Mouse (Mus musculus) limb, embryonic 12.5 days (tissue): ENCODE measurements around the gene Brca1. TPM values are rescaled to one million over a fixed set of nuclear protein-coding genes. Genes with fewer than 3 reads are reported as not detected.

Experiments used
- ATAC-seq: fragments of 200-750 bp; cut with Nextera tagmentation; 2 replicates; pipeline ENCODE4 v1.8.0; 2017; ENCODE audit warnings: low read depth, moderate TSS enrichment; ENCODE audit not compliant: insufficient number of reproducible peaks, insufficient read depth, low FRiP score, low TSS enrichment
- H3K27ac ChIP-seq: fragments of 300-500 bp; sonication (generic); 2 replicates; pipeline ENCODE4 v1.5.1; 2016; ENCODE audit warnings: mild to moderate bottlenecking, moderate library complexity
- H3K27me3 ChIP-seq: fragments of 300-500 bp; sonication (generic); 2 replicates; pipeline ENCODE4 v1.6.1; 2016; ENCODE audit warnings: mild to moderate bottlenecking, moderate library complexity
- H3K36me3 ChIP-seq: fragments of 300-500 bp; sonication (generic); 2 replicates; pipeline ENCODE4 v1.6.1; 2016; ENCODE audit warnings: mild to moderate bottlenecking, moderate library complexity
- H3K4me1 ChIP-seq: fragments of 300-500 bp; sonication (generic); replicated peaks from 2 replicates; pipeline ENCODE4 v1.6.1; 2016
- H3K4me2 ChIP-seq: fragments of 300-500 bp; sonication (generic); 2 replicates; pipeline ENCODE4 v1.6.1; 2016; ENCODE audit warnings: mild to moderate bottlenecking, moderate library complexity
- H3K4me3 ChIP-seq: fragments of 300-500 bp; sonication (generic); replicated peaks from 2 replicates; pipeline ENCODE4 v1.5.1; 2016; ENCODE audit warnings: mild to moderate bottlenecking
- H3K9ac ChIP-seq: fragments of 300-500 bp; sonication (generic); replicated peaks from 2 replicates; pipeline ENCODE4 v1.6.1; 2016; ENCODE audit warnings: mild to moderate bottlenecking, moderate library complexity
- H3K9me3 ChIP-seq: fragments of 300-500 bp; sonication (generic); 2 replicates; pipeline ENCODE4 v1.6.1; 2016; ENCODE audit warnings: mild to moderate bottlenecking, moderate library complexity
- WGBS: fragments of 180-500 bp; shearing (Covaris S2); methylation state at CpG from one replicate; pipeline ENCODE4 v1.1.7; 2016; 5-methylcytosine and 5-hydroxymethylcytosine counted together
- polyA plus RNA-seq: library from polyadenylated mRNA; unstranded; fragments of >200 nt; fragmentation: Nextera tagmentation; extraction: Ambion mirVana; gene quantifications from 2 replicates; pipeline ENCODE4 v1.2.1, GENCODE M21; 2016

The Brca1 gene
- polyA plus RNA-seq, 1 experiment from 2014 or later: 19.0 TPM

DNA sequence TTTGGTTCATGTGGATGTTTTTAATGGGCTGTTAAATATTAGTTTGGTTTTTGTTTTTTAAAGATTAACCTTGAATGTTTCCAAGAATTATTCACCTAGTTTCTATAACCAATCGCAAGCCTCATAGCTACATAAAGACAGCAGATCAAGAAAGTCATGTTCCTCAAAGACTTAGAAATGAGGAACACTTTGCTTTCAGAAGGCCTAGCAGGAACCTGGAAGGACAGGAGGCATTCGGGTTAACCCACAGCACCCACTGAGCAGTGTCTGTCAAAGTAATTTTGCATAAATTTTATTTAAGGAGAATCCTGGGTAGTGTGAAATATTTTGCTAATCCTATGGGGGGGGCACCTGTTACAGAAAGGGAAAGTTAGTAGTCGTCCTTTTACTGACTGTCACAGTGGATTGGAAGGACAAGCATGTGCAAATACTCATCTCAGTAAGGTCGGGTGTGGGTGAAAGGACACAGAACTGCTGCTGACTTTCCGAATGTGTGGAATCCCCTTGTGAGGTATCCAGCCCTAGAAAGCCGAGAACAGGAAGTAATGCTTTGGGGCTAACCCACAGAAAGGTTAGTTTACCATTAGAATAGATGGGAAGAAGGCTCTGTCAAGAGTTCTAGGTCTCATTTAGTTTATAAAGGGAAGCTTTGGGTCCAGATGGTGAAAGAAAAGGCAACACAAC is 29.5 kb upstream of the Brca1 start:
- Histone ChIP-seq H3K27me3 (no peaks in the 10 kb centered on the region), H3K4me3 (no peak overlapping the region), H3K9ac (no peak overlapping the region), H3K27ac (no peak overlapping the region), H3K9me3 (no peaks in the 10 kb centered on the region), H3K4me2 (no peak overlapping the region), H3K4me1 (peaks cover 9% of the 10 kb centered on the region), H3K36me3 (peaks cover 51% of the 10 kb centered on the region)
- no peak for ATAC-seq
- 75% methylated on average over 6 of the region's 6 CpGs for WGBS

DNA sequence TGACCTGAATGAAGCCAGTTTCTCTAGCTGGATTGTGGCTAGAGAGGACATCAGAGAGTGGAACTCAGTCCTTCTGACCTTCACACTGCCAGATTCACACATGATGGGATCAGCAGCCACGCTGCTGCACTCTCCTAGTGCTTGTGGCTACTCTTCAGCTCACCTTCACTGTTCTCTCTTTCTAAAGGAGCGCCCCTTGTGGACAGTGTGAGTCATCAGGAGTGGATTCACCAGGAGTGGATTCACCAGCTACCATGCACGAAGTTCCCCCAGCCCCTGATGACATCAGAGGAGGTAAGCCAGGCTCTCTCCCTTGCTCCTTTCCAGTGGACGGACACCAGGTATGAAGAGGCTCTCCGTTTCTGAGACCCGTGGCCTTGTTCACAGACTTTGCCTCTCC is 24.4 kb upstream of the Brca1 start:
- Histone ChIP-seq H3K27ac (no peak overlapping the region), H3K36me3 (peaks cover 98% of the 10 kb centered on the region), H3K4me2 (no peak overlapping the region), H3K27me3 (no peaks in the 10 kb centered on the region), H3K9me3 (no peaks in the 10 kb centered on the region), H3K9ac (no peak overlapping the region), H3K4me1 (no peaks in the 10 kb centered on the region), H3K4me3 (no peak overlapping the region)
- no peak for ATAC-seq
- WGBS: 74% methylated on average over 6 of the region's 6 CpGs

DNA sequence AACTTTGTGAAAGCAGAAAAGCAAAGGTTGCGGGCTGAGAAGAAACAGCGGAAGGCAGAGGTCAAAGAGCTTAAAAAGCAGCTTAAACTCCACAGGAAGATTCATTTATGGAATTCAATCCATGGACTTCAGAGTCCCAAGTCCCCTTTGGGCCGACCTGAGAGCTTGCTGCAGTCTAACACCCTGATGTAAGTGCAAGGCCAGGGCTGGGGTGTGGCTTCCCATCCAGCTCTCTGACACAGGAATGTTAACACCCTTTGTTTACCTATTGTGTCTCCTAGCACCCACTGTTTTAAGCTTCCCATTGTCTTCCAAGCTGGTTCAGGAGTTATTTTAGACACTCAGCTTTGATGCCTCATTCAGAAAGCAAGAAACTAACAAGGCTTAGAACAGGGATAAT is 16.7 kb upstream of the Brca1 start:
- Histone ChIP-seq H3K4me1 (no peaks in the 10 kb centered on the region), H3K4me3 (no peak overlapping the region), H3K36me3 (peaks cover 92% of the 10 kb centered on the region), H3K27ac (no peak overlapping the region), H3K27me3 (no peaks in the 10 kb centered on the region), H3K9ac (no peak overlapping the region), H3K9me3 (no peaks in the 10 kb centered on the region), H3K4me2 (no peak overlapping the region)
- ATAC-seq: no peak
- 88% methylated on average over 3 of the region's 3 CpGs for WGBS

DNA sequence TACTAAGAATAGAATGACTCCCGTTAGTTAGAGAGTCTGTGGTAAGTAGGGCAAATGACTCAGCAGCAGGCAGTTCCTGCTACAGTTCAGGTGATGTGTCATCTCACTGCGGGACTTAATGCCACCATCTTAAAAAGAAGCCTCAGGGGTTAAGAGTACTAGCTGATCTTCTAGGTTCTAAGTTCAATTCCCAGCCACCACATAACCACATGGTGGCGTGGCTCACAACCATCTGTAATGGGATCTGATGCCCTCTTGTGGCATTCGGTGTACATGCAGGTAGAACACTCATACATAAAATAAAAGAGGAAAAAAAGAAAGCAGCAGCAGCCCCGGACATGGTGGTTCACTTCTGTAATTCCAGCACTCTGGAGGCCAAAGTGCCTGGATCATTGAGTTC is 10.6 kb upstream of the Brca1 start:
- Histone ChIP-seq H3K27ac (no peak overlapping the region), H3K4me3 (no peak overlapping the region), H3K4me1 (no peaks in the 10 kb centered on the region), H3K36me3 (peaks cover 85% of the 10 kb centered on the region), H3K9ac (no peak overlapping the region), H3K27me3 (no peaks in the 10 kb centered on the region), H3K9me3 (no peaks in the 10 kb centered on the region), H3K4me2 (no peak overlapping the region)
- no peak for ATAC-seq
- WGBS: 42% methylated on average over 5 of the region's 5 CpGs

DNA sequence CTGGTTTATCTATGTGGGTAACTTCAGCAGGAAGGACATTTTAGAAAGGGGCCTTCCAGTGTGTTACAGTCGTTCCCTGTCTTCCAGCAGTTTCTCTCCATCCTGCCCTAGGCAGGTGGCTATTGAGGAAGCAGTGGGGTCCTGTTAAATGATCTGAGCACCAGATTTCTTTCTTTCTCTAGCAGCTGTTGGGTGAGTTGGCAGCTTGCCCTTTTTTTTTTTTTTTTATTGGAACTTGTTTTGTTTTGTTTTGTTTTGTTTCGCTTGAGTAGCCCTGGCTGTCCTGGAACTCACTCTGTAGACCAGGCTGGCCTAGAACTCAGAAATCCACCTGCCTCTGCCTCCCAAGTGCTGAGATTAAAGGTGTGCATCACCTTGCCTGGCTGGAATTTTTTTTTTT is 5.2 kb upstream of the Brca1 start:
- Histone ChIP-seq H3K4me1 (peaks cover 20% of the 10 kb centered on the region), H3K9me3 (no peaks in the 10 kb centered on the region), H3K4me2 (no peak overlapping the region), H3K27ac (no peak overlapping the region), H3K9ac (no peak overlapping the region), H3K27me3 (no peaks in the 10 kb centered on the region), H3K4me3 (no peak overlapping the region), H3K36me3 (peaks cover 63% of the 10 kb centered on the region)
- WGBS: 90% methylated on average over 2 of the region's 2 CpGs
- no peak for ATAC-seq

DNA sequence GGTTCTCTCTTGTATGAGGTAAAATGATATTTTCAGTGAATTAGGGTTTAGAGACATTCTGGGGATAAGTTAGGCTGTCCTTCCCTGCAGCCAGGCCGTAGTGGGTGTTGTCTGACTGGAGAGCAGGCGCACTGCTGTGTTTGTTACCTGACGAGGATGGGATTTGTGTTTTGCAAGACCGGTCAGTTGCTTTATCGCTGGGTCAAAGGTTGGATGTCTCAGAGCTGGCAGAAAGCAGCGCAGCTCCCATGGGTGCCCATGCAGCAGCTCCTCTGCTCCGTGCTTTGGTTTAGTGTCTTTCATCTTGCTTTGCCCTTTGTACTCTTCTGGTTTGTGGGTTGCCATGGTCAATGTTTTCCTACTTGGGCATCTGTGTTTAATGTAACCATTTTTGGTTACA is 4.8 kb upstream of the Brca1 start:
- 92% methylated on average over 7 of the region's 7 CpGs for WGBS
- no peak overlapping the region for H3K9ac ChIP-seq
- H3K4me1 ChIP-seq: peaks cover 20% of the 10 kb centered on the region
- no peak overlapping the region for H3K27ac ChIP-seq
- no peaks in the 10 kb centered on the region for H3K27me3 ChIP-seq
- no peaks in the 10 kb centered on the region for H3K9me3 ChIP-seq
- H3K4me2 ChIP-seq: no peak overlapping the region
- H3K36me3 ChIP-seq: peaks cover 62% of the 10 kb centered on the region
- no peak overlapping the region for H3K4me3 ChIP-seq
- no peak for ATAC-seq

DNA sequence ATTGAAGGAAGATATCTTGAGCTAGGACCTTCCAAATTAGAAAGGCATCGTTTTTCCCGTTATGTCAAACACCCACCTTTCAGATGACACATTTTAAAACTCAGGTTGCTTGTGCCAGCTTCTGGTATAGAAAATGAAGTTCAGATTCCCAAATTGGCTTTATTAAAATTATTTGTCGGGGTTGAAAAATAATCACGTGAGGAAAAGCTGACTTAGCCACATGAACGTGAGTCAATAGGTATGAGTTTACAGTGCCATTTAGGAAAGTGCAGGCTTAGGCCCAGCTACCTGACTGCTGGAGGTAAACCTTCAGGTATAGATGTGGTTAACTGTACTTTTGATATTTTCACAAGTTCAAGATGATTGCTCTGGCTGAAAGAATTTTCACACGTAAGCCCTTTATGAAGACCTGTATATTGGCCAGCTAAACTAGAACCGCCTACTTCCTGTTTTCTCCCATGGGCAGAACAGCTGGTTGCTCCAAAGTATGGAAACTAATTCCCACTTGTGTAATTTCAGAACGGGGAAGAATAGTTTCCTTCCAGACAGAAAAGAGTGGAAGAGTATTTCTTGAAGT is 1.7 kb upstream of the Brca1 start:
- Histone ChIP-seq H3K27ac (peak overlapping the region; percentile 89), H3K4me3 (peak overlapping the region; percentile 77), H3K36me3 (peaks cover 41% of the 10 kb centered on the region), H3K9me3 (no peaks in the 10 kb centered on the region), H3K9ac (peak overlapping the region; percentile 80), H3K4me2 (peak overlapping the region; percentile 85), H3K27me3 (no peaks in the 10 kb centered on the region), H3K4me1 (peaks cover 28% of the 10 kb centered on the region)
- ATAC-seq: no peak
- 14% methylated on average over 8 of the region's 8 CpGs for WGBS

DNA sequence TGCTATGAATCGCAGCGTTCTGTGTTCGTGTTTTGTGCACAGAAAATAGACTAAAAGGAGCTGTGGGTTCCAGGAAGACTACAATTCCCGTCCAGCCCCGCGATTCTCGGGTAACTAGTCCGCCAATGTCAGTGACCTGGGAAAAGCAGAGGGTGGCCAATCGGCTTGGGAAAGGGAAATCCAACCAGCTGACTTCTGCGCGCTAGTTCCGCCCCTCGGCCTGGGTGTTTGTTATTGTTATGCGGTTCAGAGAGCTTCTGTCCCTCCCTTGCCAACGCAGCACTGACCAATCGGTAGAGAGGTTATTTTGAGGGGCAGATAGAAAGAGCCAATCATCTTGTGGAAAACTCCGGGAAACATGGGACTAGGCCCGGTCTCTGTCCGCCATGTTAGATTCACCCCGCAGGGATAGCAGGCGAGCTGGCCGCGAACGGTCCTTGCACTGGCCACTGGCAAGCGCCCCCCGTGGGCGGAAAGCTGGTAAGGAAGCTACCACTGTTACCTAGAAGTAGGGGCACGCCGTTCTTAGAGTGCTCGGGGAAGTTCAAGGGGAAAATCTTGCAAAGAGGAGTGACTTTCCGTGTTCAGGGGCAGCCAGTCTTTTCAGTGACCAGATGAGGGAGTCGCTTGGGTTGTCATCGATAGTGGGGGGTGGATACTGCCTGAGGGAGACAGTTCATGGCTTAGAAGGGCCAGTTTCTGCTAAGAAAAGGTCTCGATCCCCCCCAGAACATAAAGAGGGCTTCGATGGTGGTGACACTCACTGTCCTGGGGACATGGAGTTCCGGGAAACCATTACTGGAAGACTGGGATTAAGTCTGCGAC is 933 bp upstream of the Brca1 start:
- Histone ChIP-seq H3K27ac (peak overlapping the region; percentile 89), H3K36me3 (peaks cover 41% of the 10 kb centered on the region), H3K9ac (peak overlapping the region; percentile 80), H3K4me1 (peaks cover 28% of the 10 kb centered on the region), H3K4me3 (peak overlapping the region; percentile 77), H3K27me3 (no peaks in the 10 kb centered on the region), H3K9me3 (no peaks in the 10 kb centered on the region), H3K4me2 (peak overlapping the region; percentile 85)
- under 1% methylated on average over 37 of the region's 37 CpGs for WGBS
- ATAC-seq: peak; percentile 97

DNA sequence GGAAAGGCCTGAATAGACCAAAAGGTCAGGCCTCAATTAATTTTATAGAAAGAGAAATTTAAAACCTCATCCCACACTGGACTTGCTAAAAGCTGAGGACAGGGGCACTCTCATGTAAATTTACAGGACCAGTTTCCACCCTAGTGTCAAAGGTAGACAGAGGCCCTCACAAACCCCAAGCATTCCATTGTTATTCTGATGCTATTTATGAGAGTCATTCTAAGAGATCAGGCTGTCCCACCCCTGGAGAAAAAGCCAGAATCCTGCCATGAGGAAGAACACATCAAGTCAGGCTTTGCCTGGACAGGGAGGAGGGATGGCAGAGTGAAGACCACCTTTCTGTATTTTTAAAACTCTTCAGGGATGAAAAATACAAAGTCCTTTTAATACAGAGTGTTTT is 3.2 kb downstream of the Brca1 start:
- no peak overlapping the region for H3K27ac ChIP-seq
- peaks cover 32% of the 10 kb centered on the region for H3K36me3 ChIP-seq
- ATAC-seq: no peak
- H3K27me3 ChIP-seq: no peaks in the 10 kb centered on the region
- no peak overlapping the region for H3K4me3 ChIP-seq
- H3K9me3 ChIP-seq: no peaks in the 10 kb centered on the region
- no peak overlapping the region for H3K9ac ChIP-seq
- no peak overlapping the region for H3K4me2 ChIP-seq
- peaks cover 11% of the 10 kb centered on the region for H3K4me1 ChIP-seq

DNA sequence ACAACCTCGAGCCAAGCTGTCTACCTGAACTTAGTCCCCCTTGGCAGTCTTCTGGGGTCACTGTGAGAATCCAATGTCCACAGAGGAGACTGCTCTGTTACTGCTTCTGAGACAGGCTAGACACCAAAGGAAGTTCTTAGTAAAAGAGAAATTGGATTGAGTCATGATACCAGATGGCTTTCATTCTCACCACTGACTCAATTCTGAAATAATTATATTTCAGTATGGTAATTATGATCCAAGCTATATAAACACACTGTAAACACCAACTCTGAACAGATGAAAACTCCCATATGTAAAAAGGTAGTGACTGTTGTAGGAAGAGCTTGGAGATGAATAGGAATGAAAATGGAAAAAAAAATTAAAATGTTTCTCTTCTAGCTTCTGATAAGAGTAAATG is 7.6 kb downstream of the Brca1 start:
- no peak overlapping the region for H3K4me2 ChIP-seq
- no peak overlapping the region for H3K4me3 ChIP-seq
- no peaks in the 10 kb centered on the region for H3K9me3 ChIP-seq
- H3K4me1 ChIP-seq: no peaks in the 10 kb centered on the region
- H3K36me3 ChIP-seq: peaks cover 49% of the 10 kb centered on the region
- H3K27ac ChIP-seq: no peak overlapping the region
- ATAC-seq: no peak
- WGBS: 76% methylated on average over 1 of the region's 1 CpGs
- H3K27me3 ChIP-seq: no peaks in the 10 kb centered on the region
- no peak overlapping the region for H3K9ac ChIP-seq

DNA sequence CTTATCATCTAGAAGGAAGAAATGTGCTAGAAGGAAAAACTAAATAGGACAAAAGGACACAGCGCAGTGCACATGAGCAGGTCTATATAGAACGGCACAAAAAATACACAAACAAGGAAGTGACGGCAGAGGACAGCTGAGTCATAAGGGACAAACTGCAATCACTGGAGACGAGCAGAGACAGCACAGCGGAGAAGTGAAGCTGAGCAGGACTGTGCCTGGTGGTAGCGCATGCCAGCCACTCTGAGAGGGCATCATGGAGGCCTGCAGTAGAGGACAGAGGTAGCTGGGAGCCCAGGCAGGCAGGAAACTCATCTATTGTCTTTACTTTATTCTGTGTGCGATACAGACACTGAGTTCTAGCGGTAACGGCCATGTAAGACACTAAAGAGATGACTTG is 8.2 kb downstream of the Brca1 start:
- Histone ChIP-seq H3K9me3 (no peaks in the 10 kb centered on the region), H3K27me3 (no peaks in the 10 kb centered on the region), H3K4me2 (no peak overlapping the region), H3K9ac (no peak overlapping the region), H3K36me3 (peaks cover 47% of the 10 kb centered on the region), H3K27ac (no peak overlapping the region), H3K4me1 (no peaks in the 10 kb centered on the region), H3K4me3 (no peak overlapping the region)
- ATAC-seq: no peak
- 94% methylated on average over 9 of the region's 9 CpGs for WGBS
